Mouse (Mus musculus): ENCODE results near the gene Dppa1. TPM values are rescaled to one million over a fixed set of nuclear protein-coding genes. Genes with fewer than 3 reads are reported as not detected.

The Dppa1 gene
- polyA plus RNA-seq, 1 experiment = not detected

DNA sequence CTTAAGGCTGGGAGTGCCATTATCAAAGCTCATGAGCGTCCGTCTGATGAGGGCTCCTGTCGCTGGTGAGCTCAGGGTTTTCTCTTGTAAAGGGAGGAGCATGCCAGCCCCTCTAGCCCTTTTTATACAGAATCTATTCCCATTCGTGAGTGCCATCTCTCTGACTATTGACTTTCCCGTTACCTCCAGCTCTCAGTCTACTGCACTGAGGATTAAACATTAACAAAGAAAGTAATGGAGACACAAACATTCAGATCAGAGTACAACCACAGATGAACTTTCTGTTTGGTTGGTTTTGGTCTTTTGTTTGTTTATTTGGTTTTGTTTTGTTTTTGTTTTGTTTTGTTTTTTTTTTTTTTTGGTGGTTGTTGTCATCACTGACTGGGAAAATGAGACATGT, 46.3 kb downstream of the Dppa1 start:
- Histone ChIP-seq H3K36me3 (ENCODE audit: control insufficient read depth, insufficient read depth, low read length) (no peaks in the 10 kb centered on the region), H3K4me1 (ENCODE audit: control insufficient read depth, insufficient read depth, insufficient read length, low read length) (no peaks in the 10 kb centered on the region), H3K27me3 (ENCODE audit: control insufficient read depth, insufficient read depth, low read length) (no peaks in the 10 kb centered on the region), H3K4me3 (ENCODE audit: low read depth, low read length) (no peak overlapping the region), H3K27ac (ENCODE audit: insufficient read depth, low read depth, low read length) (no peak overlapping the region)
- 58% methylated on average over 5 of the region's 5 CpGs for WGBS
- TF ChIP-seq POLR2A (IDR thresholded peaks at IDR 0.05; ENCODE audit: low read depth, low read length) = no peak
- TF ChIP-seq CTCF (IDR thresholded peaks at IDR 0.05; ENCODE audit: extremely low read depth, insufficient read length, insufficient replicate concordance, low read depth, low read length) = no peak

DNA sequence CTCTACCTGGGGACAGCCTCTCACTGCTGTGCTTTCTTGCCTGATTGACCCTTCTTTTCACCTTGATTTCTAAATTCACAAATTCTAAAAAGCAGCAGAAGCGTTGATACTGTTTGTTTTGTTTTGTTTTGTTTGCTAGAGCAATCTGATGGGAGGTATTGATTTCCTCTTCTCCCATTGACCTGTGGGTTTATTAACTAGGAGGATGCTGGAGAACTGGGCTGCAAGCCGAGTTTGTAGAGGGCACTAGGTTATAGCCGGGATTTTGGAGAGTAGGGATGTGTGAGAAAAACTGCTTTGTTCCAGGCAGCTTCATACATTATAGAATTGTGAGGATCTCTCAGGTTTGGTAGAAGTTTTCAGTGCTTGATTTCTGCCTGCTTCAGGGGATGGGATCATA, 48.6 kb downstream of the Dppa1 start:
- no peak overlapping the region for H3K27ac ChIP-seq (ENCODE audit: insufficient read depth, low read depth, low read length)
- H3K4me1 ChIP-seq (ENCODE audit: control insufficient read depth, insufficient read depth, insufficient read length, low read length) = no peaks in the 10 kb centered on the region
- H3K27me3 ChIP-seq (ENCODE audit: control insufficient read depth, insufficient read depth, low read length) = no peaks in the 10 kb centered on the region
- no peak for TF ChIP-seq CTCF (IDR thresholded peaks at IDR 0.05; ENCODE audit: extremely low read depth, insufficient read length, insufficient replicate concordance, low read depth, low read length)
- no peaks in the 10 kb centered on the region for H3K36me3 ChIP-seq (ENCODE audit: control insufficient read depth, insufficient read depth, low read length)
- 45% methylated on average over 3 of the region's 3 CpGs for WGBS
- H3K4me3 ChIP-seq (ENCODE audit: low read depth, low read length) = no peak overlapping the region

DNA sequence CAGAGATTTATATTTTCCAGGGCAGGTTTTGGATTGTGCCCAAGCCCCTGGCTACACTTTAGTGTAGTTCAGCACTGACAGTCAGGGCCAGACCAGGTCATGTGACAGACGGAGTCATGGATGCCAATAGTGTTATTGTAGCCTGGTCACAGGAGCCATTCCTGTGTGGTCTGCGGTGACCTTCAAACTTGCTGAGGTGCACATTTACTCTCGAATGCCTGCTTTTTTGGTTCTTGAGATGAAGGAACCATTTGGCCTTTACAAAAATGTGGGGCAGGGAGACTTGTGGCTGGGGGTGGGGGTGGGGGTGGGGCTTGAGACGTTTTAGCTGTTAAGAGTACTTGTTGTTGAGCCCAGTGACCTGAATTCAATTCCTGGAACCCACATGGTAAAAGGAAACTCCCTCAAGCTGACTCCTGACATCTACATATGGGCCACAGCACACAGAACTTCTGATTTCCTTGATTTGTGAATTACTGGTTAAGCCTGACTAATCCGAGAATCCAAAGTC, 50.2 kb downstream of the Dppa1 start:
- H3K4me3 ChIP-seq (ENCODE audit: low read depth, low read length) = no peak overlapping the region
- no peaks in the 10 kb centered on the region for H3K4me1 ChIP-seq (ENCODE audit: control insufficient read depth, insufficient read depth, insufficient read length, low read length)
- no peaks in the 10 kb centered on the region for H3K27me3 ChIP-seq (ENCODE audit: control insufficient read depth, insufficient read depth, low read length)
- TF ChIP-seq POLR2A (IDR thresholded peaks at IDR 0.05; ENCODE audit: low read depth, low read length) = no peak
- TF ChIP-seq CTCF (IDR thresholded peaks at IDR 0.05; ENCODE audit: extremely low read depth, insufficient read length, insufficient replicate concordance, low read depth, low read length) = no peak
- no peaks in the 10 kb centered on the region for H3K36me3 ChIP-seq (ENCODE audit: control insufficient read depth, insufficient read depth, low read length)
- no peak overlapping the region for H3K27ac ChIP-seq (ENCODE audit: insufficient read depth, low read depth, low read length)
- WGBS = 57% methylated on average over 5 of the region's 5 CpGs

DNA sequence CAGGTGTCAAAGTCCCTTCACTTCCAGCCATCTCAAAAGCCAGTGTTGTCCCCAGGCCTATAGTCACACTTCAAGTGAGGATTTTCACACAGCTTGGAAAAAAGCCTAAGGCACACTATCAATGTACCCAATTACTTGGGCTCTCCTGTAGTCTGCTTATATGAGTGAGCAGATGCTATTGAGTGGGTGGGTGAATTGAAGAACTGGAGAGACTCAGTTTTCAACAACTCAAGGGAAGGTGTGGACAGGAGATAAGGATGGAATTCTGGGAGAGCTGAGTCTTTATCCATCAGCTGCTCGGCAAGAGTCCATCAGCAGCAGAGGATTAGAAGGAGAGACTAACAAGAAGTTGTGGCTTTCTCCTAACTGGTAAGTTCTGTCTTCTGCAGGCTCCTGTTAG, 57.7 kb downstream of the Dppa1 start, which contains the start of gene BC053393:
Gene BC053393 (plus strand): TSS at position 210 of the 400 bp plus-strand sequence.
- no peaks in the 10 kb centered on the region for H3K27me3 ChIP-seq (ENCODE audit: control insufficient read depth, insufficient read depth, low read length)
- no peak within 1 kb of the TSS for H3K27ac ChIP-seq (ENCODE audit: insufficient read depth, low read depth, low read length)
- no peaks in the 10 kb centered on the region for H3K36me3 ChIP-seq (ENCODE audit: control insufficient read depth, insufficient read depth, low read length)
- H3K4me1 ChIP-seq (ENCODE audit: control insufficient read depth, insufficient read depth, insufficient read length, low read length) = no peaks in the 10 kb centered on the region
- H3K4me3 ChIP-seq (ENCODE audit: low read depth, low read length) = no peak within 1 kb of the TSS
- WGBS = 60% methylated on average over 1 of the region's 1 CpGs
- no peak for TF ChIP-seq CTCF (IDR thresholded peaks at IDR 0.05; ENCODE audit: extremely low read depth, insufficient read length, insufficient replicate concordance, low read depth, low read length)
- no peak for TF ChIP-seq POLR2A (IDR thresholded peaks at IDR 0.05; ENCODE audit: low read depth, low read length)

DNA sequence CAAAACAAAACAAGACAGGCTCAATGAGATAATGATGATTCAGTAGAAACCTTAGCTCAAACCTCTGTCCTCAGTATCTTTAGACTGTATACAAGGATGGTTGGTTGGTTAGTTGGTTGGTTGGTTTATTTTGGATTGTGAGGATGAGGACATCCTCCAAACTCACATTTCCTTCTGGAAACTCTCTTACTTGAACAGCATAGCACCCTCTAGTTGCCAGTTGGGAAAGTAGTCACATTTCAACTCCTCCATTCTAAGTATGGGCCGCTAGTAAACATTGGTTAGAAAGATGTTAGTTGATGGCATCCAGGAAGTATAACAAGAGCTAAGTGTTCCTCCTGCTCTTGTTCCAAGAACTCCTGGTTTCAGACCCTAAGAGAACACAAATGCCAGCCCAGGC, 60.0 kb downstream of the Dppa1 start:
- Histone ChIP-seq H3K4me3 (ENCODE audit: low read depth, low read length) (no peak overlapping the region), H3K4me1 (ENCODE audit: control insufficient read depth, insufficient read depth, insufficient read length, low read length) (no peaks in the 10 kb centered on the region), H3K27ac (ENCODE audit: insufficient read depth, low read depth, low read length) (no peak overlapping the region), H3K27me3 (ENCODE audit: control insufficient read depth, insufficient read depth, low read length) (no peaks in the 10 kb centered on the region), H3K36me3 (ENCODE audit: control insufficient read depth, insufficient read depth, low read length) (no peaks in the 10 kb centered on the region)
- 78% methylated on average over 1 of the region's 1 CpGs for WGBS
- no peak for TF ChIP-seq CTCF (IDR thresholded peaks at IDR 0.05; ENCODE audit: extremely low read depth, insufficient read length, insufficient replicate concordance, low read depth, low read length)
- no peak for TF ChIP-seq POLR2A (IDR thresholded peaks at IDR 0.05; ENCODE audit: low read depth, low read length)

DNA sequence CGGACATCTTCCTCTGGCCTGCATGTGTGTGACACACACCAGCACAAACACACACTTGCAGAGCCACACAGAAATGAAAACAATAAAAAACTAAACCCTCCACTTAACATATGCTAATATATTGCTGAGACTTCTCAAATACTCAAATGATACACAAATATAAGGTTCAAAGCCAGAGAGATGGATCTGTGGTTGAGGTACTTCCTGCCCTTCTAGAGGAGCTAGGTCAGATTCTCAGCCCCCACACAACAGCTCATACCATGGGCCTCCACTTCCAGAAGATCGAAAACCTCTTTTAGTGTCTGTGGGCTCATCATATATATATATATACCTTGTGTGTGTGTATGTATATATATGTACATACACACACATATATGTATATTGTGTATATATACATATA, 63.1 kb downstream of the Dppa1 start:
- H3K27ac ChIP-seq (ENCODE audit: insufficient read depth, low read depth, low read length) = no peak overlapping the region
- no peaks in the 10 kb centered on the region for H3K36me3 ChIP-seq (ENCODE audit: control insufficient read depth, insufficient read depth, low read length)
- WGBS = 87% methylated on average over 2 of the region's 2 CpGs
- no peaks in the 10 kb centered on the region for H3K27me3 ChIP-seq (ENCODE audit: control insufficient read depth, insufficient read depth, low read length)
- no peaks in the 10 kb centered on the region for H3K4me1 ChIP-seq (ENCODE audit: control insufficient read depth, insufficient read depth, insufficient read length, low read length)
- H3K4me3 ChIP-seq (ENCODE audit: low read depth, low read length) = no peak overlapping the region
- TF ChIP-seq CTCF (IDR thresholded peaks at IDR 0.05; ENCODE audit: extremely low read depth, insufficient read length, insufficient replicate concordance, low read depth, low read length) = no peak
- no peak for TF ChIP-seq POLR2A (IDR thresholded peaks at IDR 0.05; ENCODE audit: low read depth, low read length)

DNA sequence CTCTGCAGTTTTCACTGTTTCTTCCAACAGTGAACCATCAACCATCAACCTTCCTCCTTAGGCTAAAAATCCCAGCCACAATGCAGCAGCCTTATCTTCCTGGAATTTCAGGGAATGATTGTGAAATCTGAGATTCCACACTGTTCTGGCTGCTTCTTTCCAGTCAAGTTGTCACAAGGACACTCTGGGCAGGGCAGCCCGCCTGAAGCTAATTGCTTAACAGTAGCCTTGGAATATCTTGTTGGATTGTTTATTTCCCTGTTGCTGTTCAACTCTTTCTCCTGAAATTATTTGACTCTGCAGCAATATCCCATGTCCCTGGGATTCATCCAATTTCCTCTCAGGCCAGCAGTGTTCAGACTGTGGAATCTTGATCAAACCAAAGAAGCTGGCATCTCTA, 64.4 kb downstream of the Dppa1 start:
- no peak overlapping the region for H3K27ac ChIP-seq (ENCODE audit: insufficient read depth, low read depth, low read length)
- H3K27me3 ChIP-seq (ENCODE audit: control insufficient read depth, insufficient read depth, low read length) = no peaks in the 10 kb centered on the region
- WGBS = 45% methylated on average over 1 of the region's 1 CpGs
- H3K4me3 ChIP-seq (ENCODE audit: low read depth, low read length) = no peak overlapping the region
- no peak for TF ChIP-seq POLR2A (IDR thresholded peaks at IDR 0.05; ENCODE audit: low read depth, low read length)
- no peak for TF ChIP-seq CTCF (IDR thresholded peaks at IDR 0.05; ENCODE audit: extremely low read depth, insufficient read length, insufficient replicate concordance, low read depth, low read length)
- H3K36me3 ChIP-seq (ENCODE audit: control insufficient read depth, insufficient read depth, low read length) = no peaks in the 10 kb centered on the region
- no peaks in the 10 kb centered on the region for H3K4me1 ChIP-seq (ENCODE audit: control insufficient read depth, insufficient read depth, insufficient read length, low read length)

DNA sequence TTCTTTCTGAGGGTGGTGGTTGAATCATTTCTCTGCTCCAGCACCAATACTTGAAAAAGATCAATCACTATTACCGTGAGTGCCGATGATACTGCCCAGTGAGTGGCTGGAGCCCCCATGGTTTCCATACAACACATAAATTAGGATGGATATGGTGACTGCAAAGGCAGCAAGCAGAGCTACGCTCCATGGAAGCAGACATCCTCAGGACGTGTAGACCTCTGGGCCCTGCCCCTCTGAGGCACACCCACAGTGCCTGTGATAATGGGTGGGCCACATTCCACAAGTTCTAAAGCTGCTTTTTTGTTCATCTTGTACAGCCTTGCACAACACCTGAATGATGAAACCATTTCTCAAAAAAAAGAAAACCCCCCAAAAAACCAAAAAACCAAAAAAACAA, 68.0 kb downstream of the Dppa1 start:
- Histone ChIP-seq H3K4me3 (ENCODE audit: low read depth, low read length) (no peak overlapping the region), H3K27me3 (ENCODE audit: control insufficient read depth, insufficient read depth, low read length) (no peaks in the 10 kb centered on the region), H3K27ac (ENCODE audit: insufficient read depth, low read depth, low read length) (no peak overlapping the region), H3K36me3 (ENCODE audit: control insufficient read depth, insufficient read depth, low read length) (no peaks in the 10 kb centered on the region), H3K4me1 (ENCODE audit: control insufficient read depth, insufficient read depth, insufficient read length, low read length) (no peaks in the 10 kb centered on the region)
- no peak for TF ChIP-seq CTCF (IDR thresholded peaks at IDR 0.05; ENCODE audit: extremely low read depth, insufficient read length, insufficient replicate concordance, low read depth, low read length)
- TF ChIP-seq POLR2A (IDR thresholded peaks at IDR 0.05; ENCODE audit: low read depth, low read length) = no peak
- WGBS = 76% methylated on average over 4 of the region's 4 CpGs

Other genes starting within 250 kb of the Dppa1 start
- gene Itk, start 239.7 kb downstream of the Dppa1 start, polyA plus RNA-seq (2012; rRNA removed) = 0.52 and 1.1 TPM in 2 replicates
- gene Fam71b, start 232.7 kb downstream of the Dppa1 start, polyA plus RNA-seq (2012; rRNA removed) = 0.33 and 0.38 TPM in 2 replicates
- gene Med7, start 192.3 kb downstream of the Dppa1 start, polyA plus RNA-seq (2012; rRNA removed) = 4.4 and 11.4 TPM in 2 replicates
- gene Havcr2, start 174.3 kb downstream of the Dppa1 start, polyA plus RNA-seq (2012; rRNA removed) = 0.57 and 0.76 TPM in 2 replicates
- gene Gm12169, start 105.0 kb downstream of the Dppa1 start, polyA plus RNA-seq (2012; rRNA removed) = not detected in 2 replicates
- not detected in 2 replicates for gene BC053393, start 57.7 kb downstream of the Dppa1 start, polyA plus RNA-seq (2012; rRNA removed)
- 4.9 TPM in 1 of 2 replicates, not detected in the other for gene Timd2, start 77.8 kb upstream of the Dppa1 start, polyA plus RNA-seq (2012; rRNA removed)
- gene Havcr1, start 105.8 kb upstream of the Dppa1 start, polyA plus RNA-seq (2012; rRNA removed) = 0.05 and 0.10 TPM in 2 replicates
- 0.32 and 0.51 TPM in 2 replicates for gene Timd4, start 181.5 kb upstream of the Dppa1 start, polyA plus RNA-seq (2012; rRNA removed)

All from small intestine, adult 2 months (tissue).